Mouse (Mus musculus) monocyte, adult 2 months (primary cell): ENCODE data around the gene Ccdc8.

ENCODE experiments used
- DNase-seq, 2 experiments: peaks; one replicate each; pipeline ENCODE4 v3.0.0; 2022; ENCODE audit warnings: low spot score in 2 of 2, low read depth in 1 of 2

The Ccdc8 gene

GRCm38 (mm10) chr7:17009326-17010009 lies 17.0 kb downstream of the Ccdc8 start:
- no peak for DNase-seq

GRCm38 (mm10) chr7:17010010-17010347 lies 17.5 kb downstream of the Ccdc8 start:
- no peak for DNase-seq

- DNase-seq: no peak
Measured at GRCm38 (mm10) chr7:17011909-17012590, 19.5 kb downstream of the Ccdc8 start.

- DNase-seq: no peak
Measured at GRCm38 (mm10) chr7:17015381-17015780, 22.9 kb downstream of the Ccdc8 start.

GRCm38 (mm10) chr7:17017036-17017435 lies 24.5 kb downstream of the Ccdc8 start:
- no peak for DNase-seq

GRCm38 (mm10) chr7:17017921-17018320 lies 25.4 kb downstream of the Ccdc8 start:
- DNase-seq: no peak

GRCm38 (mm10) chr7:17019426-17020166 lies 27.1 kb downstream of the Ccdc8 start:
- DNase-seq: no peak

- DNase-seq: no peak
Measured at GRCm38 (mm10) chr7:17022176-17022575, 29.7 kb downstream of the Ccdc8 start.

- no peak for DNase-seq
Measured at GRCm38 (mm10) chr7:17023701-17024100, 31.2 kb downstream of the Ccdc8 start.

- DNase-seq: no peak
Measured at GRCm38 (mm10) chr7:17024141-17024540, 31.6 kb downstream of the Ccdc8 start.

- no peak for DNase-seq
Measured at GRCm38 (mm10) chr7:17024814-17025504, 32.5 kb downstream of the Ccdc8 start.

- no peak for DNase-seq
Measured at GRCm38 (mm10) chr7:17025505-17025894, 33.0 kb downstream of the Ccdc8 start.

GRCm38 (mm10) chr7:17025896-17026622 lies 33.6 kb downstream of the Ccdc8 start:
- no peak for DNase-seq

- DNase-seq: no peak
Measured at GRCm38 (mm10) chr7:17026710-17027587, 34.4 kb downstream of the Ccdc8 start.

- DNase-seq: peak; percentile 40 to 65
Measured at GRCm38 (mm10) chr7:17027588-17028343, 35.3 kb downstream of the Ccdc8 start, which contains the start of gene Ppp5c. Gene Ppp5c (minus strand): TSS chr7:17027924.

- no peak for DNase-seq
Measured at GRCm38 (mm10) chr7:17028923-17029322, 36.4 kb downstream of the Ccdc8 start.

GRCm38 (mm10) chr7:17030239-17030638 lies 37.7 kb downstream of the Ccdc8 start:
- DNase-seq: no peak

- DNase-seq: no peak
Measured at GRCm38 (mm10) chr7:17038018-17038695, 45.6 kb downstream of the Ccdc8 start.

GRCm38 (mm10) chr7:17039373-17039772 lies 46.9 kb downstream of the Ccdc8 start:
- DNase-seq: no peak
